Mouse (Mus musculus) spleen, adult 2 months (tissue): Measurements from ENCODE around the gene Cep104. TPM values are rescaled to one million over a fixed set of nuclear protein-coding genes. Genes with fewer than 3 reads are reported as not detected.

Experiments
- DNase-seq, 2 experiments: peaks; one replicate each; pipeline versions ENCODE4 v3.0.0 to v3.0.0-alpha.2; 2012 to 2021; ENCODE audit warnings: low spot score in 2 of 2, low read depth in 1 of 2
- H3K27ac ChIP-seq: fragments of 200-500 bp; 2 replicates; pipeline ENCODE4 v1.5.1; 2012; ENCODE audit warnings: low read length, inconsistent platforms; ENCODE audit not compliant: insufficient read depth
- H3K27me3 ChIP-seq: fragments of 200-500 bp; 2 replicates; pipeline ENCODE4 v1.6.1; 2012; ENCODE audit warnings: mild to moderate bottlenecking, moderate library complexity, low read length, inconsistent platforms; ENCODE audit not compliant: control insufficient read depth, insufficient read depth
- H3K36me3 ChIP-seq: fragments of 200-500 bp; 2 replicates; pipeline ENCODE4 v1.6.1; 2012; ENCODE audit warnings: mild to moderate bottlenecking, low read length, inconsistent platforms; ENCODE audit not compliant: control insufficient read depth, insufficient read depth
- H3K4me1 ChIP-seq: fragments of 200-500 bp; 2 replicates; pipeline ENCODE4 v1.6.1; 2011; ENCODE audit warnings: inconsistent platforms; ENCODE audit not compliant: control insufficient read depth, insufficient read depth, insufficient read length
- H3K4me3 ChIP-seq: fragments of 200-500 bp; 2 replicates; pipeline ENCODE4 v1.5.1; 2011; ENCODE audit warnings: mild to moderate bottlenecking, inconsistent platforms; ENCODE audit not compliant: insufficient read depth, insufficient read length; ENCODE audit errors: extremely low read depth
- CTCF ChIP-seq: fragments of 200-500 bp; IDR thresholded peaks from 2 replicates; pipeline ENCODE4 v1.5.1; 2011; ENCODE audit warnings: mild to moderate bottlenecking, inconsistent platforms; ENCODE audit not compliant: insufficient read depth, insufficient read length, insufficient replicate concordance; ENCODE audit errors: extremely low read depth
- POLR2A ChIP-seq: fragments of 200-500 bp; IDR thresholded peaks from 2 replicates; pipeline ENCODE4 v1.6.1; 2011; ENCODE audit warnings: low read depth, low read length, inconsistent platforms
- WGBS: fragments of 180-500 bp; shearing (Covaris S2); methylation state at CpG from one replicate; pipeline ENCODE4 v1.1.7; 2018; 5-methylcytosine and 5-hydroxymethylcytosine counted together
- polyA plus RNA-seq: library from polyadenylated mRNA; depleted of rRNA; stranded (reverse); fragments of >200 nt; gene quantifications from 2 replicates; pipeline ENCODE4 v1.2.3, GENCODE M21; 2012

Gene Cep104
- polyA plus RNA-seq, 1 experiment = 8.6 TPM

DNA sequence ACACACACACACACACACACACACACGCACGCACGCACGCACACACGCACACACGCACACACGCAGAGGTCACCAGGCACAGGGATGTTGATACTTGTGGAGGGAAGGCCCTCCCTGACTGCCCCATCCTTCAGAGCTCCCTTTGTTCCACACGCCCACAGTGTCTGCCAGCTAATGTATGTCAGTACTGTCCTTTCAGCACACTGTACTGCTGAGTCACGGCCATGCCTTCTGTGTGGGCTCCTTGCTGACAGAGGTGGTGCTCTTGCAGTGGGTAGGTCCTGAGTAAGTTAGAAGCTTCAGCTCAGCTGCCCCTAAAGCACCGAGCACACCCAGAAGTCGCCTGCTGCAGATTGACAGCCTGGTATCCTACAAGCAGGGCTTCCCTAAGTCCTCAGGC is 5.5 kb downstream of the Cep104 start:
- peaks cover 6% of the 10 kb centered on the region; the same call in 1 of the 2 replicates for H3K4me1 ChIP-seq
- no peak for DNase-seq
- H3K4me3 ChIP-seq = no peak overlapping the region
- H3K27ac ChIP-seq = no peak overlapping the region
- H3K27me3 ChIP-seq = no peaks in the 10 kb centered on the region
- H3K36me3 ChIP-seq = peaks cover 25% of the 10 kb centered on the region
- no peak for TF ChIP-seq POLR2A
- no peak for TF ChIP-seq CTCF
- WGBS = 95% methylated on average over 11 of the region's 11 CpGs

DNA sequence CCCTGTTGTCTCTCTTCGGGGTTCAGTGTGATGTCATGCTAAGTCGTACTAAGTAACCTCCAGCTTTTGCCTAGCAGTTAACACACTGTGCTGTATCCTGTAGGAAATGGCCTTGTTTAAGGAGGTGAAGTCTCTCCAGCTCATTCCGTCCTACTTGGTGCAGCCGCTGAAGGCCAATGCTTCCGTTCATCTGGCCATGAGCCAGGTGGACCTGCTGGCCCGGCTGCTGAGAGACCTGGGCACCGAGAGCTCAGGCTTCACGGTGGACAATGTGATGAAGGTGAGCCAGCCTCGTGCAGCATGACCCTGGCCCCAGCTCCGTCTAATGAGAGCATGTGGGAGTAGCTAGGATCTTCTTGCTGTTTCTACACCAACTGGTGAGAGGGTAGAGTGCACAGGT is 17.7 kb downstream of the Cep104 start:
- no peaks in the 10 kb centered on the region for H3K27me3 ChIP-seq
- 86% methylated on average over 10 of the region's 10 CpGs for WGBS
- TF ChIP-seq CTCF = no peak
- no peak overlapping the region for H3K27ac ChIP-seq
- no peak overlapping the region for H3K4me3 ChIP-seq
- H3K4me1 ChIP-seq = no peaks in the 10 kb centered on the region
- H3K36me3 ChIP-seq = peaks cover 43% of the 10 kb centered on the region
- no peak for DNase-seq

- no peak overlapping the region for H3K27ac ChIP-seq
- H3K4me3 ChIP-seq = no peak overlapping the region
- no peaks in the 10 kb centered on the region for H3K27me3 ChIP-seq
- TF ChIP-seq CTCF = no peak
- TF ChIP-seq POLR2A = no peak
- no peak for DNase-seq
- H3K36me3 ChIP-seq = peaks cover 40% of the 10 kb centered on the region
- 87% methylated on average over 8 of the region's 8 CpGs for WGBS
- no peaks in the 10 kb centered on the region for H3K4me1 ChIP-seq
Observed at GRCm38 (mm10) chr4:153993505-153993904, 18.5 kb downstream of the Cep104 start.

GRCm38 (mm10) chr4:154005488-154005887 is 30.5 kb downstream of the Cep104 start:
- no peak for TF ChIP-seq CTCF
- no peak for TF ChIP-seq POLR2A
- no peak overlapping the region for H3K4me3 ChIP-seq
- H3K4me1 ChIP-seq = no peaks in the 10 kb centered on the region
- H3K36me3 ChIP-seq = 0 out of 2 replicates have a peak, but pooled peaks cover 4% of the 10 kb centered on the region
- H3K27ac ChIP-seq = no peak overlapping the region
- DNase-seq = no peak
- H3K27me3 ChIP-seq = no peaks in the 10 kb centered on the region
- 91% methylated on average over 5 of the region's 5 CpGs for WGBS

DNA sequence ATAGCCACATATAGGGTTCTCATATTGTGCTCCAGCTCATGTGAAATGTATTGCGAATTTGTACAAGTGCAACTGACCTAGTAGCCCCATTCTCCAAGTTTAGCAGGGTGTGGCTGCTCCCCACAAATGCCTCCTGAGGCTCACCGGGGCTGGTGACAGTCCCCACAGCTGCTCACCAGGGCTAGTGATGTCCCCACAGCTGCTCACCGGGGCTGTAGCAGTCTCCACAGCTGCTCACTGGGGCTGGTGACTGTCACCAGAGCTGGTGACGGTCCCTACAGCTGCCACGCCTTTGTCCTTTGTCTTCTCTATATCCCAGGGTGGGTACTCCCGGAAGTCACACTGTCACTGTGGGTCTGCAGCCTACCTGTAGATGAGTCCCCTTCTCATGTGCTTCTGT is 31.3 kb downstream of the Cep104 start:
- no peak overlapping the region for H3K27ac ChIP-seq
- H3K27me3 ChIP-seq = no peaks in the 10 kb centered on the region
- H3K4me1 ChIP-seq = no peaks in the 10 kb centered on the region
- no peak for DNase-seq
- WGBS = 94% methylated on average over 6 of the region's 6 CpGs
- 0 out of 2 replicates have a peak, but pooled peaks cover 4% of the 10 kb centered on the region for H3K36me3 ChIP-seq
- H3K4me3 ChIP-seq = no peak overlapping the region
- no peak for TF ChIP-seq CTCF
- no peak for TF ChIP-seq POLR2A

GRCm38 (mm10) chr4:154007759-154008158 is 32.8 kb downstream of the Cep104 start:
- Histone ChIP-seq H3K27ac (no peak overlapping the region), H3K4me3 (no peak overlapping the region), H3K4me1 (peaks cover 8% of the 10 kb centered on the region), H3K36me3 (0 out of 2 replicates have a peak, but pooled peaks cover 4% of the 10 kb centered on the region), H3K27me3 (no peaks in the 10 kb centered on the region; the same call in 1 of the 2 replicates)
- WGBS = 77% methylated on average over 4 of the region's 4 CpGs
- TF ChIP-seq CTCF (no peak), POLR2A (no peak)
- no peak for DNase-seq

GRCm38 (mm10) chr4:154010907-154011645 is 36.1 kb downstream of the Cep104 start:
- no peak for DNase-seq
- no peaks in the 10 kb centered on the region; the same call in 1 of the 2 replicates for H3K27me3 ChIP-seq
- 32% methylated on average over 13 of the region's 13 CpGs for WGBS
- TF ChIP-seq POLR2A (no peak), CTCF (no peak)
- peaks cover 8% of the 10 kb centered on the region for H3K36me3 ChIP-seq
- H3K4me1 ChIP-seq = peaks cover 18% of the 10 kb centered on the region
- peak overlapping the region; percentile 56 for H3K27ac ChIP-seq
- H3K4me3 ChIP-seq = peak overlapping the region; percentile 93; the same call in 1 of the 2 replicates
